Mouse (Mus musculus) left cerebral cortex, adult 9 months (tissue): ENCODE measurements around the gene Cir1.

Experiments used
- DNase-seq, 2 experiments: peaks; one replicate each; pipeline ENCODE4 v3.0.0; 2022; ENCODE audit warnings: low spot score in 2 of 2

Gene Cir1

DNA sequence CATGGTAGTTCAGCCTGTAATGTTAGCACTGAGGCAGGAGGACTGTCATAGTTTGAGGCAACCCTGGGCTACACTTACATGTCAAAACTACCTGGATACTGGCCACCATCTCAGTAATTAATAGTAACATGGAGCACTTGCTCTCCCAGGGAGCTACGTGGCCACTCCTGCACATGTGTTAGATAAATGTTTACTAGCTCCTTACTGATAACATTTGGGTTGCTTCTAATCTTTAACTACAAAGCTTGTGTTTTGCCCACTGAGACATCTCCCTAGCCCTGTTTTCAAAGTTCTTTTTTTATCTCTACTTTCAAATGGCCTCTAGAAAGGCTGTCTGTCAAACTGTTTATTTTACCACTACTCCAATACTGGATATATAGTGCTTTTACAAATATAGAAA lies 10.5 kb downstream of the Cir1 start:
- no peak for DNase-seq

DNA sequence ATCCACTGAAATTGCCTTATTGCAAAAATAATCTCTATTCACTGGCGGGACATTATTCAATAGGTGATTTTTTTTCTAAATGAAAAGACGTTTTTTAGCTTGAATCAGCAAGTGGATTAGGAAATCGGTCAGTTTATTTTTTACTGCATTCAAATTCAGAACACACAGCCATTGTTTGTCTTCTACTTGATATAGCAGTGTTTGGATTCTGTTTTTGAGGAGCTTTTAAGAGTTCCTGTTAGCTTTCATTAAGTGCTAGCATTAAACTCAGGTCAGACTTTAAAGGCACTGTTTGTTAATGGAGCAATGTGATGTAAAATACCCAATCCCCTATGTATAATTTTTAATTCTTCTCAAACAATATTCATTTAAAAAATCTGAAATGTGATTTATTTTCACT lies 13.7 kb downstream of the Cir1 start:
- no peak for DNase-seq

DNA sequence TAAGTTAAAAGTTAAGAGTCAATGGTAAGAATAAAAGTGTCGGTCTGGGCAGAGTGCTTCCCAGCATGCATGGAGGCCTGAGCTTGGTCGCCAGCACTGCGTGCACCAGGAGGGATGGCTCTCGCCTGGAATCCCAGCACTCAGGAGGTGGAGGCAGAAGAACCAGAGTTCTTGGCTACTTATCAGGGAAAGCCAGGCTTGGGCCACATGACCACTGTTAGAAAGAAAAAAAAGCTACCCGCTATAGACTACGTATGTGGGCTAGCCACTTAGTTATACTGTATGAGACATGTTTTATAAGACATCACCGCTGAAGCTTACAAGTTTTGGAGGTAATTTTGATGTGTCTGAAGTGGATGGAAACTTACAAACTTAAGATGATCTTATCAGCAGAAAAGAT lies 14.3 kb downstream of the Cir1 start:
- no peak for DNase-seq

DNA sequence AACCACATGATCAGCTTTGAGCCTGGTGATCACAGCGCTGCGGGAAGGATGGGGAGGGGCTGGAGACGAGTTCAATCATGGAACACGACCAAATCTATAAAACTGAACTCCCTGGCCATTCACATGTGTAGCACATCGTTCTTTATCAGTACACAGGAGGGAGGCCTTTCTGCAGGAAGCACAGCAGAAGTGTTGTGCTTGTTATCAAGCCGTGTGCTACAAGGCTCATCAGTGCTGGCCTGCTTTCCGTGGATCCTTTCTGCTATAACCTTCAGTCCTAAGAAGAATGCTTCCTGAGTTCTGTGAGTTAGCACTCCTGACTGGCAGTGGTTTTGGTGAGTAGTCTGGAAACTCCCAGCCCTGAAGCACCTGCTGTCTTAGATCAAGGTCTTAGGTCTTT lies 17.5 kb downstream of the Cir1 start:
- no peak for DNase-seq

DNA sequence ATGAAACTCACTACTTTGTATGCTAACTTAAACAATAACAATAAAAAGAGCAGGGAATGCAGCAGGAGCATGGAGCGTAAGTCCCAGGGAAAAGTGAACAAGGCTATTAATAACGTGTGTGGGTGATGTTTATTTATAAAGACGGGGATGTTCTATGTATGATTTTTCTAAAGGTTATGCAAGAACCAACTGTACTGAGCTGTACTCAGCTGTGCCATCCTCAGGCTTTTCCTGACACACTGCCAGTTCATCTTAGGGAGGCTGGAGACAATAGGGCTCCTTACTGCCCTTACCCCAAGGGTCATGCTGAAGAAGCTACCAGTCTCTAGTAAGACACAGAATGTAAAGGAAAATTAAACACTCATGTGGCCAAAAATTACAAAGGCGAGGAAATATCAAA lies 21.4 kb downstream of the Cir1 start:
- DNase-seq: no peak

DNA sequence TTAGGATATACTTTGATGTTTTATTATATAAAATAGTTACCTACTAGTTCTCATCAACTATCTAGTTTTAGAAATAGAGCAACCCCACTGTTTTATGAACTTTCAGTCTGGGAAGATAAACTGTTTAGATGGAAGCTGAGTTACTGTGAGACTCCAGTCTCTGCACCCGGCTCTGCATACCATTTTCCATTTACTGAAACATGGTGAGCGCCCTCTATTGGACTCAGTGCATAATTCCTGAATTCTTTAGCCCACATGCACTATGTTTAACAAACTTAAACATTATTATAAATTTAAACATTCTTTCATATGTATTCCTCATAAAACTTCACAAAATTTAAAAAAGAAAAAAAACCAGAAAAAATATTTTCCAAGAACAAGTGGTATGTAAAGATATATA lies 26.9 kb downstream of the Cir1 start:
- no peak for DNase-seq

DNA sequence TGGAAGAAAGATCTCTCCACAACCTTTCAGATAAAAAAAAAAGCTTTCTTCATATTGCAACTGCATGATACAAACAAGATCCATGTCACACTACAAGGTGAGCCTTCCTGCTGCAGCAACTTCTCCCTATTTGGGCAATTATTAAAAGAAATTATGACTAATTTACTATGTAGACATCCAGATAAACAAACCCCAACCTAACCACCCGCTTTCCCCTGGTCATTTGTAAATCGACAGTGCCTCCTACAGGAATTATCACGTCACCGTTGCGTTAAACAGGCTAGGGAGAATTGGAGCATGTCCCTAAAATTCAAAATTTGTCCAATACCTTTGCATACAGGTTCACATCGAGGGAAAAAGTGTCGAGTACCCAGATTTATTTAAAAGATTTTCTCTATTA lies 30.8 kb downstream of the Cir1 start:
- DNase-seq: no peak

DNA sequence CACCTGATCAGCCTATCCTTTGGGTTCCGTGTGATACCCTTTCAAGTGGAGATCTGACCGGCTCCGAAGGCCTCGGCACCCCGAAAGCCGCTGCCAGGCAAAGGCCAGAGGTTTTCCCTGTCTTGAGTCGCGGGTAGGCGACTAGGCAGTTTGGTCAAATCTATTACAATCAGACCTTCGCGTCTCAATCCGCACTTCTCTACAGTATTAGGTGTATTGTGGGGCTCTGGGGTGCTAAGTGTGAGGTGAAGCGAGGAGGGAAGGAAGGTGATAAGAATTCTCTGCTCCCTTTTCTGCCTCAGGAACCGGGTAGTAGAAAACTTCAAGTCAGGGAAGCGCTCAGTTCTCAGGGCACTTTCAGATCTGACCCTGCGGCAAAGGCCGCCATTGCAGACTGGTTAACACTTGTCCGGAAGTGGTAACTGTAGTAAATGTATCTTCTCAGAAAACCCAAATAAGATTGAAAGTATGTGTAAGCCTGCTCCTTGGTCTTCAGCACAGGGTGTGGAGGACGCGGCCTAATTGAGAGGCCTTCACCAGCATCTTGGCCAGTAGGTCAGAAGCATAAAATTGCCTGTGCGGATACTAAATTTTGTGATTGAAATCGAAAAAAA lies 31.3 kb downstream of the Cir1 start:
- DNase-seq: no peak

DNA sequence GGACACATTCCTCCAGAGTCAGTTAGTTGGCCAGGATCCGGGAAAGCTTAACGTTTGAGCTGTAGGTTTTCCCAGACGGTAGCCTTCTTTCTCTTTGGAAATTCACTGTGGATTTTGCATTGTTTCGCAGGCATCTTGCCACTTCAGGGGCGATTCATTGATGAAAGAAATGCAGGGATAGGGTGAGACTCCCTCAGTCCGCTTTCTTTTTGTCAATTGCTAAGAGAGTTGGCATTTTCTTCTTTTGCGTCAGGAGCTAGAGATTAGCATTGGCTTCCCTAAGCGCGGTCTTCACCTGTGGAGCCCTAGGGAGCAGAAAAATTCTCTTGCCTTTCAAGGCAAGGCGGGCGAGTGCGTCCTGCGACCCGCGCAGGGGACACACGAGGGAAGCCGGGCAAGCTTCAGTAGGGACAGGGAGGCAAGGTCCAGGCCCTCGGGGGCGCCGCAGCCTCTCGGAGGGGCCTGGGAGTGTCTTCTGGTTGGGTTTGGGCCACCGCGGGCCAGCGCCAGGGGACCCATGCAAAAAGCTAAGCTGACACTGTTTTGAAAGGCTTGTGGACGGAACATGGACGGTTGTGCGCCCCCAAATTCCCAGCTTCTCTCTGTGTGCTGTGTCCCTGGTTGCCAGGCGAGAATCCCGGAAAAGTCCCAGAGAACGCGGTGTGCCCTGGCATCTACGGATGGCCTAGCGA lies 32.0 kb downstream of the Cir1 start:
- DNase-seq: no peak

DNA sequence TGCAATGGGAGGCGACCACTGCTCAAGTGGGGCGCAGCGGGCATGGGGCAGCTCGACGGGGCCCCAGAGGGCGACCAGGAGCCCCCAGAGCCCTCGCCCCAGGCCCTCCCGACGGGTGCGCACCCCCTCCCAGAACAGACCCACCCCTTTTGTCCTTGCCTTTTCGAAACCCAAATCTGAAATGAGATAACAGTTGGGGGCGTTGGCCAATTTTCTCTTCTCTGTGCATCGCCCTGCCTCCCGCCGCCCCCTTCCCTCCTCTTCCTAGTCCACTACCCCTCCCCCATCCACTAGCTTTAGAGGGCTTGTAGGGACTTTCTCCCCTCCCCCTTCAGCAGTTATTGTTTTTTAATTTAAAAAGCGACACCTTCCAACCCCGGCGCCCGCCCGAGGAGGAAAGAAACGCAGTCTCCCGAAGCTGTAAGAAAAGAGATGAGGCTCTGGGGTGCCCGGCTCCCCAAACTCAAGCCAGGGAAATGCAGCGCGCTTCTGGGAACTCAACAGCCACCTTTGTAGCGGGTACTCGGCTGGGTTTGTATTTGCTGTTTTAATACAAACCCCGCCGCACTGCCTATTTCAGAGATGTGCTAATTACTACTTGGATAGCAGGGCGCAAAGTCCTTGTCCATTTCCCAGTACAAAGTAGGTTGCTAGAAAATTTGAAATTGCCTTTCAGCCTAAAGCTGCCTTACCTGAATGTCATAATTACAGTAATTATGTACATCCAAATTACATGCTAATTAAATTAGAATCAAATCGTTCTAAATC lies 33.0 kb downstream of the Cir1 start:
- DNase-seq: no peak

DNA sequence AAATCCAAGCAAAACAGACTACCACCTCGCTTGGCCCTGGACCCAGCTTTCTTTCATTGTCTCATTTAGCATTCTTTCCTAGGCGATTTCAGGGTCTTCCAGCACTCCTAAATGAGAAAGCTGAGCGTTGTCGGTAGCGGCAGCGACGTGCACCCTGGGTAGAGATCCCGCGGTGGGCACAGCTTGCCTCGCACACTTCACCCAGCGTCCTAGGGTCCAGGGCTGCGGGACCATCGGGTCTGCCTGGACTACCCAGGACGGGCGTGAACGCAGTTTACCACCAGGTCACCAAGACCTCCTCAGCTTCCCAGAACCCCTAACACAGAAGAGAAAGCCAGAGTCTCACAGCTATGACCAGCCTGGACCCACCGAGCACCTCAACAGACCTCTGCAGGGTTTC lies 33.6 kb downstream of the Cir1 start:
- DNase-seq: no peak

DNA sequence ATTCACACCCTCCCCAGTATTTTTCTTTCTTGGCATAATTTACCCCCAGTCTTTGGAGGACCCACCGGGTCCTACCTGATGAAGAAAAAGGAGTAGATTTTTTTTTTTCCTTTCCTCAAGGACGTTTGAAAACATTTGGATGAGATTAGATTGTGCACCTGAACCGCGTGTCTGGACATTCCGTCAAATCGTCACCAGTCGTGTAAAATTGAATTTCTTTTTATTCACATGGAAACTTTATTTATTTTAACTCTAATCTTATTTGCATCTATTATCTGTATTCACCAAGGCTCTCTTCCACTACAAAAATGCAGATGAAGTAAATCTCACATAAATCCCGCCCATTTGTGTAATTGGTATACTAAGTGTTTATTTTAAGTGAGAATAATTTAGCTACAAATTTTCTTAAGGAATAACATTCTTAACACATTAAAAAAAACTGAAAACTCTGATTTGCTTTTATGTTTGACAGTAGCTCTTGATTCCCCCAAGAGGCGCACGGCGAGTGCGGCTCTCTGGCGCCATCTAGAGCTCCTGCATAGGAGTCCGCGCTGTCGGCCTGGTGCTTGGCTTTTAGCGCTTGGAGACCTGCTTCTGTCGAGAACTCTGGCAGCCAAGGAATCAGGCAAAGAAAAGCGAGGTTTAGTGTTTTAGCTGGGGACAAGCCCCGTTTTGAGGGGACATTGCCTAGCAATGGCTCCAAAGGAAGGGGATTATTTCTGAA lies 34.2 kb downstream of the Cir1 start:
- DNase-seq: peak; percentile 65 to 87

DNA sequence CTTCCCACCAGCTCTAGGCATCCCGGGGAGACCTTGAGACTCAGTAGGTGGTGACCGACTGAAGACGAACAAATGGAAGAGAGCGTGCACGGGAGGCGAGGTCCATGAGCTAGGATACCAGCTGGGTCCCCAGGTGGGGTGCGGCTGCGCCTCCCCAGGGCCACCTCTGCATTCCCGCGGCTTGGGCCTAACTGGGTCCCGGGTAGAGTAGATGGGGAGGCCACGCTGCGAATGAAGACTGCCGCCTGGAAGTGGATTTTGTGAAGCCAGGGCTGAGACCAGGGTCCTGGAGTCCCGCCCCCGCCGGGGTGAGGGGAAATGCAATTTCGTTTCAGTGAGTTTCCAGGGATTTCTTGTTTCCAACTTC lies 34.8 kb downstream of the Cir1 start:
- DNase-seq: no peak

DNA sequence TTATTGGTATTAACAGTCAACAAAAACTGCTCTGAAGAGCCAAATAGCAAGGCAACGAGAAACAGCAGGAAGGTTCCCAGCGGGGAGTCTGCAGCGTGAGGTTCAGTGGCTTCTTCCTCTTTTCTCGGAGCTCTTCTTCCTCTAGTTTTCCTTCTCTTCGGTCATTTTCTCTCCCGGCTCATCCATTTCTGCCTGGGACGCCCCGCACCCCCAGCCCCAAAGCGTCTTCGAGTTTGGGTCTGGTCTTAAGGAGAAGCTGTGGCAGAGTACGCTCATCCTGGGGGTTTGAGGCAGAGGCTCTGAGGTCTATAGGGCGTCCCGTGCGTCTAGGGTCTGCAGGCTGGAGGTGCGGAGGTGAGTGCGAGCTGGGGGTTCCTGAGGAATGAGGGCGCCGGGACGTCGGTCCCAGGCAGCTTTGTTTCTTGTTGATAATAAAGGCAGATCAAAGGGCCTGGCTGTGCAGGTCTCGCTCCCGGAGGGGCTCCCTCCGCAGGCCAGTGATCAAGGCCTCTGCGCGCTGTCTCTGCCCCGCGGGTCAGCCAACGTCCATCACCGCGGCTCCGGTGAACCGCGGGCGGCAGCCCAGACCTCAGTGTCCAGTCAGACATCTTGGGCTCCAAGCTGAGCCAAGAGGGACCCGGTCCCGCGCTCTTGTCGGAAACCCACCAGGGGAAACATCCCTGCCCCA lies 35.3 kb downstream of the Cir1 start:
- DNase-seq: no peak

DNA sequence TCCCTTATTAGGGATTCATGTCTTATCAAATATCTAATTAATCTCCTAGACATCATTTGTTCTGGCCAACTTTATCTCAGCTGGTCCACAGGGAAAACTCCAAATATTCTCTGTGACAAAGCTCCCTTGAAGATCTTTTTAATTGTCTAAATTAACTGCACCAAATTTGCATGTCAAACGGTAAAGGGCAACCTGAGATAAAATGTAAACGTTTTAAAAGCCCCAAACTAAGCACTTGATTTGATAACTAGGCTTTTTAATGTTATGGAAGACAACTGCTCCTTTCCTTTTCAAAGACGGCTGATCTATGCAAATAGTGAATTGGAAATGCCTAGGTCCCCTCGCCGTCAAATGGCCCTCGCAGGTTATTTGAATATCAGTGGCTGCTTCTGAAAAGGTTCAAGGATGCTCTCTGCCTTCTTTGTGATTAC lies 36.3 kb downstream of the Cir1 start:
- no peak for DNase-seq

DNA sequence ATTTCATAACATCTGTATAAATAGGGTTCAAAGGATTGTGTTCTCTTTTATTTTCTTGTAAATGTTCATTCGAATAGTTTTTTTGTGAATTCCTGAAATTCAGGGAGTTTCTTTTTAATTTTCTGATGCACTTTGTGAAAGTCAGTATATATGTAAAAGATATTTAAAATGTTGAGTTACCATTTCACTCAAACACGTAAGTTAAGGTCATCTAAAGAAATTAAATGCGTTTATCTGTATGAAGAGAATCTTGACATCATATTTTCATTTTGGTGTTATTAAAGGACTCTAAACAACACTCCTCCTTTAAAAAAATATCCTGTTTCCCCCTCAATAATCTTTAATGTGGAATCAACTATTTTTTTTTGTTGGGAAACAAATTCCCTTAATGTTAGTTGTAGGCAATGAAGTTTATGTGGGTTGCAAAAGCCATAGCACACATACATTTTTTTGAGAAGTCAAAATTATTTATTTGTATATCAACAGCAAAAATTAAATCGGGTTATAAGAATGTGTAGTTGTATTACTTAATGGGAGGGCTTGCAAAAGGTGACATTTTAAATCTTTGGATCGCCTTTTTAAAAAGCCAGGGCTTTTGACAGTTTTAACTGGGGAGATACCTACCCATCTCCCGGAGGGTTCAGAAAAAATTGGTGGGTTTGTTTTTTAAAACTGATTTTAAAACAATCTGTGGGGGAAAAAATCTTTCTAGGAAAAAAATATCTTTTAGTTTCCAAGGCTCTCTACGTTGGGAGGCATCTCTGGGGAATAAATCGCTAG lies 37.0 kb downstream of the Cir1 start:
- DNase-seq: no peak

DNA sequence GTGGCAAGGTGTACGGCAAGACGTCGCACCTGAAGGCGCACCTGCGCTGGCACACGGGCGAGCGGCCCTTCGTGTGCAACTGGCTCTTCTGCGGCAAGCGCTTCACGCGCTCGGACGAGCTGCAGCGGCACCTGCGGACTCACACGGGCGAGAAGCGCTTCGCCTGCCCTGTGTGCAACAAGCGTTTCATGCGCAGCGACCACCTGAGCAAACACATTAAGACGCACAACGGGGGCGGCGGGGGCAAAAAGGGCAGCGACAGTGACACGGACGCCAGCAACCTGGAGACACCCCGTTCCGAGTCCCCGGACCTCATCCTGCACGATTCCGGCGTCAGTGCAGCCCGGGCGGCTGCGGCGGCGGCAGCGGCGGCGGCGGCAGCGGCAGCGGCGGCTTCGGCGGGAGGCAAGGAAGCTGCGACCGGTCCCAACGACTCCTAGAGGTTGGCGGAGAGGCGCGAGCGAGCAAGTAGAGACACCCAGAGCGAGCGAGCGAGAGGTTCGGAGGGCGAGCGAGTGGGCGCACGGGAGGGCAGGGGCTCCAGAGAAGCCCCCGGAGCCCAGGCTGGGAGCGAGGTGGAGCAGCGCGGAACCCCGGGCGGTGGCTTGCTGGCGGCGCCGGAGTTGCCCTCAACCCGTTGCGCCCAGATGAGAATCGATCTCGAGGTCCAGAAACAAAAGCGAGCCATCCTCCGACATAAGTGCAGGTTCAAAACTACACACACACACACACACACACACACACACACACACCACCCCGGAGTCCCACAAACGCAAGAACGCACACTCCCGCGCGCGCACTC lies 38.2 kb downstream of the Cir1 start:
- no peak for DNase-seq

DNA sequence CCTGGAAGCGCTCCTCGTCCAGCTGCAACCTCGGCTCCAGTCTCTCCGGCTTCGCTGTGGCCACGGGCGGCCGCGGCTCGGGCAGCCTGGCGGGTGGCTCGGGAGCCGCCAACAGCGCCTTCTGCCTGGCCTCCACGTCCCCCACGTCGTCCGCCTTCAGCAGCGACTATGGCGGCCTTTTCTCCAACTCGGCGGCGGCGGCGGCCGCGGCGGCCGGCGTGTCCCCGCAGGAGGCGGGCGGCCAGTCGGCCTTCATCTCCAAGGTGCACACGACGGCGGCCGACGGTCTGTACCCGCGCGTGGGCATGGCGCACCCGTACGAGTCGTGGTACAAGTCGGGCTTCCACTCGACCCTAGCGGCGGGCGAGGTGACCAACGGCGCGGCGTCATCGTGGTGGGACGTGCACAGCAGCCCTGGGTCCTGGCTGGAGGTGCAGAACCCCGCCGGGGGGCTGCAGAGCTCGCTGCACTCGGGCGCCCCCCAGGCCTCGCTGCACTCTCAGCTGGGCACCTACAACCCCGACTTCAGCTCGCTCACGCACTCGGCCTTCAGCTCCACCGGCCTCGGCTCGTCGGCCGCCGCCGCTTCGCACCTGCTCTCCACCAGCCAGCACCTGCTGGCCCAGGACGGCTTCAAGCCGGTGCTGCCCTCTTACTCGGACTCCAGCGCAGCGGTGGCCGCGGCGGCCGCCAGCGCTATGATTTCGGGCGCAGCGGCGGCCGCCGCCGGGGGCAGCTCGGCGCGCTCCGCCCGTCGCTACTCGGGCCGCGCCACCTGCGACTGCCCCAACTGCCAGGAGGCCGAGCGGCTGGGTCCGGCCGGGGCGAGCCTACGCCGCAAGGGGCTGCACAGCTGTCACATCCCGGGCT lies 39.0 kb downstream of the Cir1 start:
- no peak for DNase-seq
